In the genomic region with DNA sequence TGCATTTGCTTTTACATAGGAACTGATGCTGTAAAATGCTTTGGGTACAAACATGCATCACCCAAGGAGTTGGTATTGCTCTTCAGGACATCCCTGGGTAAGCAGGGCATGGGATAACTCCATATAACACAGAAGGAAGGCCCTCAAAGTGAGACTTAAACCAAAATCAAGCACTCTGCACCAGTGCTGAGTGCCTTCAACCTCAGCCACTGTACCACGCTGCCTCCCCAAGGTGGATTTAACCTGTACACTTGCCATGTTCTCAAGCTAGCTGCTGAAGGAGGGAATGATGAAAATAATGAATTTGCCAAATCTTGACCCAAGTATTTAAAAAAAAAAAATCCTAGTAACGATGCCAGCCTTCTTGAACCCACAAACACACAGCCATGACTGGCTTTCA, we compare ENCODE assay signal across 8 mouse cellular contexts. TPM values are rescaled to one million over a fixed set of nuclear protein-coding genes. Genes with fewer than 3 reads are reported as not detected.
DNase-seq lines count a peak whose midpoint lies in the region; ATAC-seq and TF ChIP-seq lines count a peak whose summit lies in the region.

No protein-coding gene starts in this region.

- ATAC-seq in embryonic facial prominence, embryonic 15.5 days (ENCODE audit: insufficient number of reproducible peaks, low FRiP score, low TSS enrichment, low read depth), result no peak

- H3K4me2 ChIP-seq in embryonic facial prominence, embryonic 15.5 days (replicated peaks), result peak overlapping the region; percentile 64

- H3K4me1 ChIP-seq in embryonic facial prominence, embryonic 15.5 days, result peaks cover 19% of the 10 kb centered on the region
- H3K4me1 ChIP-seq in liver, adult 2 months (ENCODE audit: control insufficient read depth, insufficient read depth, low read length), result peaks cover 25% of the 10 kb centered on the region

- H3K9me3 ChIP-seq in embryonic facial prominence, embryonic 15.5 days (replicated peaks), result no peaks in the 10 kb centered on the region

- no peak overlapping the region for H3K27ac ChIP-seq in embryonic facial prominence, embryonic 15.5 days (replicated peaks)
- H3K27ac ChIP-seq in liver, adult 2 months (replicated peaks; ENCODE audit: insufficient read depth, low read depth, low read length), result peak overlapping the region; percentile 17; the same call in 1 of the 2 replicates

- peak; percentile 48 for DNase-seq in heart, adult 11 months
- no peak for DNase-seq in heart, adult 18-20 months
- peak; percentile 41 for DNase-seq in A20 (ENCODE audit: low read depth, low spot score)
- DNase-seq in liver, adult 2 months (ENCODE audit: extremely low read depth, low read depth, low spot score), result no peak
- DNase-seq in testis, postnatal 14 days (ENCODE audit: low spot score), result peak; percentile 3
- no peak for DNase-seq in right cerebral cortex, adult 18-20 months
- no peak for DNase-seq in ovary, postnatal 14 days (ENCODE audit: low spot score)

- peak; percentile 38 for TF ChIP-seq CTCF in liver, adult 2 months (IDR thresholded peaks at IDR 0.05; ENCODE audit: low read depth, low read length)

- no peak overlapping the region for H3K9ac ChIP-seq in embryonic facial prominence, embryonic 15.5 days
- peak overlapping the region; percentile 65 for H3K9ac ChIP-seq in liver, adult 2 months (ENCODE audit: low read depth, low read length)

- H3K79me2 ChIP-seq in liver, adult 2 months (ENCODE audit: control insufficient read depth, insufficient read depth, low read length), result peaks cover 35% of the 10 kb centered on the region

- 60% methylated on average over 2 of the region's 2 CpGs for whole genome bisulfite sequencing in embryonic facial prominence, embryonic 15.5 days
- WGBS in liver, adult 2 months, result 39% methylated on average over 2 of the region's 2 CpGs

- TF ChIP-seq POLR2A in liver, adult 2 months (IDR thresholded peaks at IDR 0.05; ENCODE audit: extremely low read depth, insufficient read depth, low read length), result no peak

- H3K36me3 ChIP-seq in embryonic facial prominence, embryonic 15.5 days, result no peaks in the 10 kb centered on the region
- 0 out of 2 replicates have a peak, but pooled peaks cover 2% of the 10 kb centered on the region for H3K36me3 ChIP-seq in liver, adult 2 months (ENCODE audit: control insufficient read depth, insufficient read depth, low read length)

- no peaks in the 10 kb centered on the region for H3K27me3 ChIP-seq in embryonic facial prominence, embryonic 15.5 days
- no peaks in the 10 kb centered on the region for H3K27me3 ChIP-seq in liver, adult 2 months (ENCODE audit: control insufficient read depth, insufficient read depth, low read length)

- peak overlapping the region; percentile 77 for H3K4me3 ChIP-seq in embryonic facial prominence, embryonic 15.5 days (replicated peaks)
- H3K4me3 ChIP-seq in liver, adult 2 months (ENCODE audit: insufficient read depth, low read depth, low read length), result peak overlapping the region; percentile 74

RNA-seq across cellular contexts. Expression of a gene that starts 1.3 kb away (rescaled TPM):
- total RNA-seq in heart, adult 18-20 months (2021), result 1 to 10 TPM; 6.3 to 8.1 TPM
- 11.6 and 14.7 TPM in 2 replicates for polyA plus RNA-seq in embryonic facial prominence, embryonic 15.5 days (2015; fragmentation: Nextera tagmentation; extraction: Ambion mirVana)
- total RNA-seq in liver, adult 2 months (2014; rRNA removed), result 29.0 TPM in 2 replicates
- polyA plus RNA-seq in liver, adult 2 months (2012; rRNA removed), result 10.1 and 10.7 TPM in 2 replicates

Comparison
In these comparisons a context has a peak if more than half of its experiments do, and no peak if none do; other contexts are left out.
1. DNase-seq: peak in heart, adult 11 months (single experiment), A20 (single experiment) and testis, postnatal 14 days (single experiment); none in heart, adult 18-20 months (0 of 2), liver, adult 2 months (single experiment), right cerebral cortex, adult 18-20 months (single experiment) and ovary, postnatal 14 days (single experiment).